In the genomic region with DNA sequence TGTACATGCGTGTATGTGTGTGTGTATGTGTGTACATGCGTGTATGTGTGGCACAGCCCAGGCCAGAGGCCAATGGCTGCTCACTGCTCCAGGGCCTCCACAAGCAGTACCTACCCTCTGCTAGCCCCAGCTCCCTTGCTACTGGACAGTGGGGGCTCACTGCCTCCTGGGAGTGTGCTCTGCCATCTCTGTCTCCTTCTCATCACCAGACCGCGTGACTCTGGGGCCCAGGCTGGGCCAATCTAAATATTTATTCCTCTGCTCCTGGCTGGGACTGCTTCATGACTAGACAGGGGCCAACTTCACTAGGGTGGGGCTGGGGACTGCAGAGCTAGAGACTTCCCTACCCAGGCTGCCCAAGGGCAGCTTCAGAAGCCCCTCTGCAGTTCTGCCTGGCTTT, we compare ENCODE assay signal across 9 mouse cellular contexts. TPM values are rescaled to one million over a fixed set of nuclear protein-coding genes. Genes with fewer than 3 reads are reported as not detected.
DNase-seq lines count a peak whose midpoint lies in the region; ATAC-seq and TF ChIP-seq lines count a peak whose summit lies in the region.
"Had no signal": no experiment of that assay in that cellular context is flagged by ENCODE, and none has a peak within 500 bp of the region (broad histone marks: within the 10 kb centered on the region; RNA-seq: fewer than 3 reads in every experiment).

No protein-coding gene starts in this region.

- peaks cover 64% of the 10 kb centered on the region for H3K4me1 ChIP-seq in liver, adult 2 months (ENCODE audit: control insufficient read depth, insufficient read depth, low read length)
- H3K4me1 ChIP-seq in heart, adult 2 months (ENCODE audit: control insufficient read depth, insufficient read depth, low read length): peaks cover 16% of the 10 kb centered on the region
- peaks cover 66% of the 10 kb centered on the region for H3K4me1 ChIP-seq in limb, embryonic 10.5 days
- peaks cover 25% of the 10 kb centered on the region for H3K4me1 ChIP-seq in neural tube, embryonic 13.5 days (replicated peaks)

- H3K27ac ChIP-seq in liver, adult 2 months (replicated peaks; ENCODE audit: insufficient read depth, low read depth, low read length): peak overlapping the region; percentile 89
- peak overlapping the region; percentile 51 for H3K27ac ChIP-seq in heart, adult 2 months
- H3K27ac ChIP-seq in limb, embryonic 10.5 days: peak overlapping the region; percentile 69
- H3K27ac ChIP-seq in neural tube, embryonic 13.5 days (replicated peaks): 0 out of 2 replicates have a peak overlapping the region, but pooled peaks have one; percentile 50

- peak overlapping the region; percentile 78 for H3K9ac ChIP-seq in liver, adult 2 months (ENCODE audit: low read depth, low read length)
- H3K9ac ChIP-seq in heart, adult 2 months (ENCODE audit: low read depth, low read length): peak overlapping the region; percentile 29
- H3K9ac ChIP-seq in neural tube, embryonic 13.5 days: no peak overlapping the region

- 17% methylated on average over 4 of the region's 4 CpGs for WGBS in liver, adult 2 months
- 50% methylated on average over 4 of the region's 4 CpGs for WGBS in heart, adult 2 months
- 60% methylated on average over 4 of the region's 4 CpGs for WGBS in limb, embryonic 10.5 days
- WGBS in neural tube, embryonic 13.5 days: 81% methylated on average over 4 of the region's 4 CpGs

- H3K27me3 ChIP-seq in liver, adult 2 months (ENCODE audit: control insufficient read depth, insufficient read depth, low read length): no peaks in the 10 kb centered on the region
- H3K27me3 ChIP-seq in heart, adult 2 months (ENCODE audit: control insufficient read depth, insufficient read depth, low read length): no peaks in the 10 kb centered on the region
- H3K27me3 ChIP-seq in limb, embryonic 10.5 days (ENCODE audit: low read depth, poor library complexity, severe bottlenecking): no peaks in the 10 kb centered on the region
- peaks cover under 1% of the 10 kb centered on the region; the same call in 1 of the 2 replicates for H3K27me3 ChIP-seq in neural tube, embryonic 13.5 days
- H3K27me3 ChIP-seq: Patski had no signal

- H3K4me3 ChIP-seq in liver, adult 2 months (ENCODE audit: insufficient read depth, low read depth, low read length): peak overlapping the region; percentile 49
- no peak overlapping the region for H3K4me3 ChIP-seq in heart, adult 2 months
- no peak overlapping the region for H3K4me3 ChIP-seq in limb, embryonic 10.5 days
- no peak overlapping the region for H3K4me3 ChIP-seq in neural tube, embryonic 13.5 days

- H3K79me2 ChIP-seq in liver, adult 2 months (ENCODE audit: control insufficient read depth, insufficient read depth, low read length): peaks cover 26% of the 10 kb centered on the region; the same call in 1 of the 2 replicates
- no peaks in the 10 kb centered on the region for H3K79me2 ChIP-seq in heart, adult 2 months (replicated peaks; ENCODE audit: control insufficient read depth, insufficient read depth, low read length)

- H3K9me3 ChIP-seq in limb, embryonic 10.5 days (replicated peaks): no peaks in the 10 kb centered on the region
- no peaks in the 10 kb centered on the region for H3K9me3 ChIP-seq in neural tube, embryonic 13.5 days

- TF ChIP-seq CTCF in liver, adult 2 months (IDR thresholded peaks at IDR 0.05; ENCODE audit: low read depth, low read length): no peak
- TF ChIP-seq CTCF in heart, adult 2 months (IDR thresholded peaks at IDR 0.05): no peak

- TF ChIP-seq EP300 in heart, adult 2 months (IDR thresholded peaks at IDR 0.05; ENCODE audit: insufficient read depth, low read depth, low read length): no peak

- peaks cover 40% of the 10 kb centered on the region for H3K36me3 ChIP-seq in liver, adult 2 months (ENCODE audit: control insufficient read depth, insufficient read depth, low read length)
- no peaks in the 10 kb centered on the region for H3K36me3 ChIP-seq in heart, adult 2 months (ENCODE audit: control insufficient read depth, insufficient read depth, low read length)
- H3K36me3 ChIP-seq in limb, embryonic 10.5 days: peaks cover 99% of the 10 kb centered on the region
- no peaks in the 10 kb centered on the region for H3K36me3 ChIP-seq in neural tube, embryonic 13.5 days

- intact Hi-C loops in heart, adult 2 months (cut with DNase I): no loop called here

- peak; percentile 88 for DNase-seq in liver, adult 2 months (ENCODE audit: extremely low read depth, low read depth, low spot score)
- DNase-seq in liver (no peak), MN1 (ENCODE audit: low spot score) (no peak)
- DNase-seq in heart, adult 2 months: peak; percentile 52 to 76
- DNase-seq in limb, embryonic 10.5 days (ENCODE audit: low spot score): no peak
- no peak for DNase-seq in layer of hippocampus, adult 9-11 months
- DNase-seq in cerebellum, adult 9-11 months: no peak

- ATAC-seq in neural tube, embryonic 13.5 days (ENCODE audit: low read depth): no peak
- ATAC-seq: Patski had no signal

- TF ChIP-seq POLR2A in liver, adult 2 months (IDR thresholded peaks at IDR 0.05; ENCODE audit: extremely low read depth, insufficient read depth, low read length): peak; percentile 57; the same call in 1 of the 2 replicates
- peak; percentile 51; the same call in 1 of the 2 replicates for TF ChIP-seq POLR2A in heart, adult 2 months (IDR thresholded peaks at IDR 0.05; ENCODE audit: insufficient read depth, low read depth, low read length)

- no peak overlapping the region for H3K4me2 ChIP-seq in neural tube, embryonic 13.5 days

RNA-seq across cellular contexts. Expression of a gene that starts 7.9 kb away (rescaled TPM):
- 237 and 289 TPM in 2 replicates for total RNA-seq in liver, adult 2 months (2014; rRNA removed)
- 243 and 326 TPM in 2 replicates for polyA plus RNA-seq in liver, adult 2 months (2012; rRNA removed)
- total RNA-seq in heart, adult 2 months (2021): 10 to 100 TPM in 1 of 2 experiments, 1 to 10 TPM in 1; 6.8 to 11.8 TPM
- 15.1 and 24.0 TPM in 2 replicates for polyA plus RNA-seq in heart, adult 2 months (2012; rRNA removed)
- 68.6 and 87.4 TPM in 2 replicates for polyA plus RNA-seq in limb, embryonic 10.5 days (2016; fragmentation: Nextera tagmentation; extraction: Ambion mirVana)
- polyA plus RNA-seq in neural tube, embryonic 13.5 days (2015; fragmentation: Nextera tagmentation; extraction: Ambion mirVana): 17.3 and 21.1 TPM in 2 replicates

RNA-seq across cellular contexts. Expression of a gene that starts 21.6 kb away (rescaled TPM):
- total RNA-seq in liver, adult 2 months (2014; rRNA removed): not detected in 2 replicates
- polyA plus RNA-seq in liver, adult 2 months (2012; rRNA removed): not detected in 2 replicates
- not detected for total RNA-seq in heart, adult 2 months (2021)
- polyA plus RNA-seq in heart, adult 2 months (2012; rRNA removed): 0.14 and 0.23 TPM in 2 replicates
- 0.08 TPM in 1 of 2 replicates, not detected in the other for polyA plus RNA-seq in limb, embryonic 10.5 days (2016; fragmentation: Nextera tagmentation; extraction: Ambion mirVana)
- polyA plus RNA-seq in neural tube, embryonic 13.5 days (2015; fragmentation: Nextera tagmentation; extraction: Ambion mirVana): not detected in 2 replicates

Comparison
In these comparisons a context has a peak if more than half of its experiments do, and no peak if none do; other contexts are left out.
1. DNase-seq: peak in liver, adult 2 months (single experiment) and heart, adult 2 months (2 of 2); none in liver (single experiment), limb, embryonic 10.5 days (single experiment), layer of hippocampus, adult 9-11 months (single experiment), MN1 (single experiment) and cerebellum, adult 9-11 months (single experiment).
2. Peak in every context shown above with its lines, with median percentiles within 50 percentile points of each other: H3K27ac ChIP-seq.